Mouse (Mus musculus) heart, adult 2 months (tissue): Measurements from ENCODE around the gene Msi1. TPM values are rescaled to one million over a fixed set of nuclear protein-coding genes. Genes with fewer than 3 reads are reported as not detected.

ENCODE experiments used
- DNase-seq, 2 experiments: peaks; one replicate each; pipeline ENCODE4 v3.0.0; 2021
- H3K27ac ChIP-seq: fragments of 200-600 bp; 2 replicates; pipeline ENCODE4 v1.8.1; 2022
- H3K27me3 ChIP-seq: fragments of 200-500 bp; 2 replicates; pipeline ENCODE4 v1.6.1; 2012; ENCODE audit warnings: mild to moderate bottlenecking, low read length, inconsistent platforms, mixed read lengths; ENCODE audit not compliant: control insufficient read depth, insufficient read depth
- H3K36me3 ChIP-seq: fragments of 200-500 bp; 2 replicates; pipeline ENCODE4 v1.6.1; 2012; ENCODE audit warnings: low read length, inconsistent platforms; ENCODE audit not compliant: control insufficient read depth, insufficient read depth
- H3K4me1 ChIP-seq: fragments of 200-500 bp; 2 replicates; pipeline ENCODE4 v1.6.1; 2011; ENCODE audit warnings: low read length; ENCODE audit not compliant: control insufficient read depth, insufficient read depth
- H3K4me3 ChIP-seq: fragments of 200-600 bp; 2 replicates; pipeline ENCODE4 v1.8.1; 2022
- H3K79me2 ChIP-seq: fragments of 200-500 bp; replicated peaks from 2 replicates; pipeline ENCODE4 v1.6.1; 2012; ENCODE audit warnings: mild to moderate bottlenecking, inconsistent platforms, low read length, moderate library complexity, mixed read lengths; ENCODE audit not compliant: control insufficient read depth, insufficient read depth
- H3K9ac ChIP-seq: fragments of 200-500 bp; 2 replicates; pipeline ENCODE4 v1.6.1; 2012; ENCODE audit warnings: low read depth, mild to moderate bottlenecking, control low read depth, inconsistent platforms, low read length, mixed read lengths
- CTCF ChIP-seq: fragments of 200-600 bp; IDR thresholded peaks from 2 replicates; pipeline ENCODE4 v1.8.1; 2022; ENCODE audit warnings: antibody characterized with exemption, mild to moderate bottlenecking, moderate library complexity
- EP300 ChIP-seq: fragments of 200-500 bp; IDR thresholded peaks from 2 replicates; pipeline ENCODE4 v1.6.1; 2011; ENCODE audit warnings: low read depth, low read length, control low read depth; ENCODE audit not compliant: insufficient read depth
- POLR2A ChIP-seq: fragments of 200-500 bp; IDR thresholded peaks from 2 replicates; pipeline ENCODE4 v1.6.1; 2011; ENCODE audit warnings: mild to moderate bottlenecking, low read depth, low read length, control low read depth; ENCODE audit not compliant: insufficient read depth
- WGBS: fragments of 180-500 bp; shearing (Covaris S2); methylation state at CpG from one replicate; pipeline ENCODE4 v1.1.7; 2018; 5-methylcytosine and 5-hydroxymethylcytosine counted together
- intact Hi-C: fragments of 180-260 bp; cut with DNase I; formaldehyde crosslinking; loops from one replicate; pipeline ENCODE4 v1.15.1; 2025
- polyA plus RNA-seq: library from polyadenylated mRNA; depleted of rRNA; stranded (reverse); fragments of >200 nt; gene quantifications from 2 replicates; pipeline ENCODE4 v1.2.3, GENCODE M21; 2012
- total RNA-seq, 2 experiments: library from RNA; stranded (reverse); gene quantifications; 2 replicates each; pipeline ENCODE4 v1.2.3; 2021

Gene Msi1
- total and polyA plus RNA-seq, 3 experiments: 0.55 to 0.99 (median 0.61) TPM

DNA sequence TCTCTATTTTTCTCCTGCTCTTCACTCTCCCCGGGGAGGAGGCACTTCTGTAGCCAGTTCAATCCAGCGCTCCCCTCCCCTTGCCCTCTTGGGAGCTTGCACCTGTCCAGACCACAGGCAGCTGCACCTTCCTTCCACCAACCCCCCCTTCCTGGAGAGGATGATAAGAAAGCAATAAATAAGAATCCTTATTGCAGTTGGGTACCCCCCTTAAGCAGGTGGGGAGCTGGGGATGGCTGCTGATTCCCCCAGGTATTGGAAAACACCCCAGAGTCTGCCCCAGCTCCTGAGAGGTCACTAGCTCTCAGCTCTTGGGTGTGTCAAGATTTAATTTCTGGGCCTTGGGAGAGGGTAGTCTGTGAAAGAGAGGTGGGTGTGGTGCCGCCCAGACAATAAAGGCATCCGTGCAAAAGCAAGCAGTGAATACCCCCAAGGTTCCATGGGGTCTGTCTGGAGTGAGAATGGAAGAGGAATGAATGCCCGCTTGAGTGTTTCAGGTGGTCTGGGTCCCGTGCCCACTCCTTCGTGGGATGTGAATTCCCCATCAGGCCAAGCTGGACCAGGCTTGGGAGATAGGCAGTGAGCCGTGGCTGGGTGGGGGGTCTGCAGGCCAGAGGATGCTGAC is 6.5 kb downstream of the Msi1 start:
- no peak overlapping the region for H3K27ac ChIP-seq
- H3K36me3 ChIP-seq: no peaks in the 10 kb centered on the region
- H3K4me3 ChIP-seq: peak overlapping the region; percentile 30; the same call in 1 of the 2 replicates
- no peaks in the 10 kb centered on the region for H3K79me2 ChIP-seq
- H3K4me1 ChIP-seq: no peaks in the 10 kb centered on the region
- TF ChIP-seq POLR2A: no peak
- no peak for TF ChIP-seq EP300
- TF ChIP-seq CTCF: no peak
- H3K27me3 ChIP-seq: no peaks in the 10 kb centered on the region; the same call in 1 of the 2 replicates
- 75% methylated on average over 8 of the region's 8 CpGs for WGBS
- intact Hi-C loops: no loop called here
- no peak for DNase-seq
- peak overlapping the region; percentile 59; the same call in 1 of the 2 replicates for H3K9ac ChIP-seq

DNA sequence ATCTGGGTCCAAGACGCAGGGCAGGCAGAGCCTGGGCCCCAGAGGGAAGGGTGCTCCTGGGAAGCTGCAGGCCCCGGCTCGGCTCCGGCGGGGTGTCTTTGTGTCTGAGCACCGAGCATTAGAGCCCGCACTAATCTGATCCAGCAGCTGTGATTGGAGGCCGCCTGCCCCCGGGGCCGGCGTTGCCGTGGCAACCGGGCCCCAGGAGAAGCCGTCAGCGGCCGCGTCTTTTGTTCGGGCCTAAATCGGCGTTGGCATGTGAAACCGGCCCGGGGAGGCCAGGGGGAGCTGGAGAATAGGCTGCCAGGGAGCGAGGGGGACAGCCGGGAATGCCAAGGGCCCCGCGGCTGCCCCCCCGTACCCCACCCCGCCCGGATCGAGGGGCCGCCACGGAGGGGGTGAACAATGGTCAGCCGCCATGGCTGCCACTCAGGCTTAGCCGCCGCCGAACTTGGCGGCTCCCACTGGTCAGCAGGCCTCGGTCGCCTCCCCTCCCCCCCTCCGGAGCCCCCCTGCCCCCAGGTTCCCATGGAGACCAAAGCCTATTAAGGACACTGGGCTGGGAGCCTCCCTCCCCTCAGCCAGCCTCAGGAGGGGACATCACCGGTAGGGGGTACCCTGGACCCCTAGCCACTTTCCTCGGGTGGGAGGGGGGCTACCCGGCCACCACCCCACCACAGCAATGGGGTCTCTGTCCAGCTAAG is 7.2 kb downstream of the Msi1 start:
- H3K27ac ChIP-seq: no peak overlapping the region
- H3K79me2 ChIP-seq: no peaks in the 10 kb centered on the region
- TF ChIP-seq EP300 (no peak), POLR2A (no peak), CTCF (no peak)
- H3K36me3 ChIP-seq: no peaks in the 10 kb centered on the region
- no peaks in the 10 kb centered on the region for H3K4me1 ChIP-seq
- intact Hi-C loops: no loop called here
- H3K4me3 ChIP-seq: peak overlapping the region; percentile 30
- peak; percentile 54 to 57 for DNase-seq
- 2% methylated on average over 41 of the region's 43 CpGs for WGBS
- H3K27me3 ChIP-seq: no peaks in the 10 kb centered on the region; the same call in 1 of the 2 replicates
- peak overlapping the region; percentile 59 for H3K9ac ChIP-seq

DNA sequence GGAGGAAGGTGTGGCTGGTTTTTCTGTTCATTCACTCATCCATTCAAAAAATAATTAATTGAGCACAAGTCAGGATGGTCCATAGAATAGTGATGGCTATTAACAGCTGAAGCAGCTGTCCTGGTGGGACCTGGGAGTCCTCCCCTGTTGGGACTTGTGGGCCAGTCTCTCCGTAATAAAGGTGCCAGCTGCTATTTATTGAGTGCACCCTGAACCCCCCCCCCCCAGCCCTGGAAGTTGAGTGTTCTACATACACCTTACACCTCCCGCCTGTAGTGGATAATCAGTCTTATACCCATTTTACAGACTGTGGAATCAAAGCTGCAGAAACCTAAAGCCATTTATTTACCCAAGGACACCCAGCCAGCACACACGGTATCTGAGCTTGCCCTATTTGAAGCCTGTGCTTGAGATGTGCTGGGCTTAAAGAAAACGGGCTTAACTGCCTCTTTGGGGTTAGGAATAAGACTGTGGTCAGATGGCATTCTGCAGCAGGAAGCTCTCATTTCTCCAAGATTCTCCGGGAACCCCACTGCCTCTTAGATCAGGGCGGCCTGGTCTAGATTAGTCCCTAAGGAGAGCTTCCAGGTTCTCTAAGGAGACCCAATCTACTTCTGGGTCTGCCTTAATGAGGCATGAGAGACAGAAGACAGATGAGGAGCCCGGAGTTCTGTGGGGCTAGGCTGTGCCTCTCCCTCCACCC is 8.0 kb downstream of the Msi1 start:
- intact Hi-C loops: no loop called here
- H3K27ac ChIP-seq: no peak overlapping the region

DNA sequence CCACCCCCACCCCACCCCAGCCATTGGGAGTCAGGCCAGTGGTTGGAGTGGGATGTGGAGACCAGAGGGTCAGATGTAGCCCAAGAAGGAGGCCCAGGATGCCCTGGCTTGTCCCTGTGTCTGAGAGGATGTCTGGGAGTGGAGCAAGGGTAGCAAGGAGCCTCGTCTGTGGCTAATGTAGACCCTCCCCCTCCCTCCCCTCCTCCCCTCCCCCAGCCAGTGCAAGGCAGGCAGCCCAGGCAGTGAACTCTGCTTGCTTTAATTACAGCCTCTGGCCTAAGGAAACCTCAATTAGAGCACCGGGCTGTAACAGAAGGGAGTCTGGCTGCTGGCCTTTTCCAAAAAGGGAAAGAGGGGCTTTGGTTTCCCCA is 8.5 kb downstream of the Msi1 start:
- Histone ChIP-seq H3K79me2 (no peaks in the 10 kb centered on the region), H3K27me3 (no peaks in the 10 kb centered on the region; the same call in 1 of the 2 replicates), H3K27ac (no peak overlapping the region), H3K9ac (no peak overlapping the region), H3K36me3 (no peaks in the 10 kb centered on the region), H3K4me1 (no peaks in the 10 kb centered on the region), H3K4me3 (no peak overlapping the region)
- WGBS: 68% methylated on average over 2 of the region's 2 CpGs
- TF ChIP-seq POLR2A (no peak), EP300 (no peak), CTCF (no peak)
- intact Hi-C loops: no loop called here
- DNase-seq: no peak

More for the DNA sequence above, 8.0 kb downstream of the Msi1 start:
- H3K4me1 ChIP-seq: no peaks in the 10 kb centered on the region
- H3K4me3 ChIP-seq: no peak overlapping the region
- DNase-seq: no peak
- no peaks in the 10 kb centered on the region for H3K79me2 ChIP-seq
- TF ChIP-seq POLR2A: no peak
- TF ChIP-seq CTCF: no peak
- TF ChIP-seq EP300: no peak
- 84% methylated on average over 7 of the region's 7 CpGs for WGBS
- no peaks in the 10 kb centered on the region for H3K36me3 ChIP-seq
- H3K9ac ChIP-seq: no peak overlapping the region
- no peaks in the 10 kb centered on the region; the same call in 1 of the 2 replicates for H3K27me3 ChIP-seq

DNA sequence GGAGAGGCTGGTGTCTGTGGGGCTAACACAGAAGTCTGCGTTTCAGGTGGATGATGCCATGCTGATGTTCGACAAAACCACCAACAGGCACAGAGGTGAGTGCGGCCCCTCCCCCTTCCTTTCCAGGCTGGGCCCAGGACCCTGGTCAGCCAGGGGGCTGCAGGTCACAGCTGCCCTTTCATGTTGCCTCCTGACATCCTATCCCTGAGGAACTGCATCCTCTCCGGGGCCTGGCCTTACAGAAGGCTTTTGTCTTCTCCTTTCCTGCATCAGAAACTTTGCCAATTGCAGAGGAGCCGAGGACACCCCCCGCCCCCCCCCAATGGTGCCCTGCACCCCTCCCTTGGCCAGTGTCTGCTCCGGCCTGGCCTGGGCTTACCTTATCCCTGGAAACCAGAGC is 9.3 kb downstream of the Msi1 start:
- intact Hi-C loops: no loop called here
- Histone ChIP-seq H3K9ac (no peak overlapping the region), H3K79me2 (no peaks in the 10 kb centered on the region), H3K27ac (no peak overlapping the region), H3K27me3 (no peaks in the 10 kb centered on the region; the same call in 1 of the 2 replicates), H3K4me3 (no peak overlapping the region), H3K36me3 (no peaks in the 10 kb centered on the region), H3K4me1 (no peaks in the 10 kb centered on the region)
- no peak for DNase-seq
- no peak for TF ChIP-seq EP300
- WGBS: 68% methylated on average over 7 of the region's 7 CpGs
